Mouse (Mus musculus) C2C12 (cell line): ENCODE data around the gene Rab23. TPM values are rescaled to one million over a fixed set of nuclear protein-coding genes. Genes with fewer than 3 reads are reported as not detected.

Experiments
- H3K27me3 ChIP-seq: one replicate; pipeline ENCODE4 v1.6.1; 2011; ENCODE audit not compliant: control insufficient read depth, insufficient read depth, insufficient read length
- H3K36me3 ChIP-seq: one replicate; pipeline ENCODE4 v1.6.1; 2011; ENCODE audit not compliant: control insufficient read depth, insufficient read depth
- H3K4me3 ChIP-seq: one replicate; pipeline ENCODE4 v1.5.1; 2011; ENCODE audit warnings: mild to moderate bottlenecking, control low read depth; ENCODE audit not compliant: poor library complexity, insufficient read depth, severe bottlenecking
- H3K79me2 ChIP-seq: one replicate; pipeline ENCODE4 v1.6.1; 2011; ENCODE audit not compliant: control insufficient read depth, insufficient read depth
- H3K79me3 ChIP-seq: one replicate; pipeline ENCODE4 v1.6.1; 2011; ENCODE audit warnings: low read depth, control low read depth
- H3ac ChIP-seq: one replicate; pipeline ENCODE3; 2011; ENCODE audit warnings: low read depth; ENCODE audit not compliant: control insufficient read depth, insufficient read length
- CEBPB ChIP-seq: IDR thresholded peaks from one replicate; pipeline ENCODE4 v1.6.1; 2011; ENCODE audit warnings: low read depth, mild to moderate bottlenecking, control low read depth, moderate library complexity
- CTCF ChIP-seq: IDR thresholded peaks from one replicate; pipeline ENCODE4 v1.5.1; 2011; ENCODE audit not compliant: control insufficient read depth, insufficient read depth, insufficient read length
- FOSL1 ChIP-seq: IDR thresholded peaks from one replicate; pipeline ENCODE4 v1.8.0; 2011; ENCODE audit warnings: mild to moderate bottlenecking, low read length; ENCODE audit not compliant: poor library complexity, insufficient read depth, severe bottlenecking
- MAX ChIP-seq: IDR thresholded peaks from one replicate; pipeline ENCODE4 v1.6.1; 2011; ENCODE audit warnings: mild to moderate bottlenecking, control low read depth
- MYOD1 ChIP-seq: IDR thresholded peaks from one replicate; pipeline ENCODE4 v1.6.1; 2011; ENCODE audit warnings: low read depth; ENCODE audit not compliant: control insufficient read depth, insufficient read length
- MYOG ChIP-seq: IDR thresholded peaks from one replicate; pipeline ENCODE4 v1.6.1; 2011; ENCODE audit not compliant: control insufficient read depth, insufficient read length; ENCODE audit errors: extremely low read depth
- USF1 ChIP-seq: IDR thresholded peaks from one replicate; pipeline ENCODE4 v1.6.1; 2011; ENCODE audit warnings: low read depth, mild to moderate bottlenecking, control low read depth, moderate library complexity
- polyA plus RNA-seq: library from polyadenylated mRNA; unstranded; fragments of >200 nt; fragmentation: generic; extraction: Trizol; gene quantifications from one replicate; pipeline ENCODE4 v1.2.1, GENCODE M21; 2012; ENCODE audit warnings: missing spikeins

The Rab23 gene
- polyA plus RNA-seq, 1 experiment: 13.5 TPM

- no peak overlapping the region for H3ac ChIP-seq
- peaks cover 3% of the 10 kb centered on the region for H3K79me3 ChIP-seq
- H3K27me3 ChIP-seq: no peaks in the 10 kb centered on the region
- H3K79me2 ChIP-seq: peaks cover 10% of the 10 kb centered on the region
- H3K4me3 ChIP-seq: no peak overlapping the region
- TF ChIP-seq MYOD1 (peak; percentile 37), USF1 (no peak), CTCF (no peak), MAX (no peak), CEBPB (no peak), FOSL1 (no peak), MYOG (no peak)
- no peaks in the 10 kb centered on the region for H3K36me3 ChIP-seq
Measured at GRCm38 (mm10) chr1:33673158-33673960, 46.3 kb upstream of the Rab23 start.

DNA sequence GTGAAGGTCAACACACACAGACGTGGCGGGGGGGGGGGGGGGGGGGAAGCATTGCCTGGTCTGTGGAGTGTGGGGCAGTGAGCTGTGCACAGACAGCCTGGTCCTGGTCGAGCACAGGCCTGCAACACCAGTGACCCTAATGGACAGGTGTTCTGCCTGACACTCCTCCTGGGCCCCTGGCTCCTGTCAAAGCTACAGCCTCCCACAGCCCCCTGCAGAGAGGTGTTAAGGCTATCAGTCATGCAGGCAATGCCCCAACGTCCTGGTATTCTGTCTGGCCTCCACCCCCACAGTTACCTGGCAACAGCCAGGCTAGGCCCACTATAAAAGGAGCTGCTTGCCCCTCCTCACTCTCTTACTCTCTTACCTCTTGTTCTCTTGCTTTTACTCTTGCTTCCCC, 39.3 kb upstream of the Rab23 start:
- no peaks in the 10 kb centered on the region for H3K79me3 ChIP-seq
- TF ChIP-seq CTCF (no peak), MYOD1 (no peak), MYOG (no peak), FOSL1 (no peak), USF1 (no peak), MAX (no peak), CEBPB (no peak)
- no peak overlapping the region for H3K4me3 ChIP-seq
- H3K36me3 ChIP-seq: no peaks in the 10 kb centered on the region
- no peaks in the 10 kb centered on the region for H3K79me2 ChIP-seq
- no peak overlapping the region for H3ac ChIP-seq
- no peaks in the 10 kb centered on the region for H3K27me3 ChIP-seq

DNA sequence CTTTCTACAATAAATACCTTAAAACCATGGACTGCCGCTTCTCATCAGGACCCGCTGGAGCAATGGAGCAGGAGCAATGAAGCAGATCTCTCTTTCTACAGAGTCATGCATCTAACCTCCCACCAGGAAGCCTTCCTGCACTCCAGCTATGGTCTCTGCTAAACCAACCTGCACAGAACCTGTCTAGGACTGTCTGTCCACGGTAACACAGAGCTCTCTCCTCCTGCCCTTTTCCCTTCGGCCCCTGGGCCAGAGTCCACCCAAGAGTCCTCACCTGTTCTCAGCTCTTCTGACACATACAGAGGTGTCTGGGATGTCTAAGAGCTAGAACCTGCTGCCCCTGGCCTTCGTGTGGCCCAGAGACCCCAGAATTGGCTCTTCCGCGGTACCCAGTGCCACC, 38.8 kb upstream of the Rab23 start:
- no peak for TF ChIP-seq CEBPB
- TF ChIP-seq MAX: no peak
- TF ChIP-seq CTCF: no peak
- TF ChIP-seq MYOG: no peak
- TF ChIP-seq USF1: no peak
- no peak for TF ChIP-seq FOSL1
- Histone ChIP-seq H3K4me3 (no peak overlapping the region), H3K27me3 (no peaks in the 10 kb centered on the region), H3ac (no peak overlapping the region), H3K79me2 (no peaks in the 10 kb centered on the region), H3K36me3 (no peaks in the 10 kb centered on the region), H3K79me3 (no peaks in the 10 kb centered on the region)

DNA sequence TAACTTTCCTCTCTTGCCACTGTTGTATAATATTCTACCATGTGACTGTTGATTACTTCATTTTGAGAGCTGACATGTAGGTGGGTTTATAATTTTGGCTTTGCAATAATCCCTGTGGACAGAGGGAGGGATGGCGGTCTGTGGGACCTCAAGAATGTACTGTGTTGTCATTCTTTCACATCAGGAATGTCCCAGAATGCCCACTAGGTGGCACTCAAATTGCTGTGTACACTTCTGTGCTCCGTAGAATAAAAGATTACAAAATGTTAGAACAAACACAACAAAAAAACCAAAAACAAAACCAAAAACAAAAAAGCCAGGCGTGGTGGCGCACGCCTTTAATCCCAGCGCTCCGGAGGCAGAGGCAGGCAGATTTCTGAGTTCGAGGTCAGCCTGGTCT, 35.2 kb upstream of the Rab23 start:
- Histone ChIP-seq H3K4me3 (no peak overlapping the region), H3K27me3 (no peaks in the 10 kb centered on the region), H3K79me2 (no peaks in the 10 kb centered on the region), H3ac (no peak overlapping the region), H3K79me3 (no peaks in the 10 kb centered on the region), H3K36me3 (no peaks in the 10 kb centered on the region)
- TF ChIP-seq CEBPB (no peak), MYOG (no peak), CTCF (peak; percentile 10), MAX (no peak), USF1 (no peak)

DNA sequence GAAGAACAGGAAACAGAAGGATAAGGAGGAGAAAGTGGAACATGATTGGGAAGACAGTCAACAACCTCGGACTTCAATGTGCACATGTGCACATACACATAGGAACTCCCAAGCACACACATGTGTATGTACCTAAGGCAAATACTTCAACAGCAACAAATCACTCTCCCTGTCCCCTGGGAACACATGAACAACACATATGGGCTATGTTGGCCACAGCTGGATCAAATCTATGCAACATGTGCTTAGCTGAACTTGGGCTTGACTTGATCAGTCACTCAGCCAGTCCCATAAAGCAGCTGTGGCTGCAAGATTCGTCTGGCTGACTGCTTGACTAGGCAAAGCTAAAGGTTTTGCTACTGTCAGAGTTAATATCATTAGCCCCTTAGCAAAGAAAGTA, 30.9 kb upstream of the Rab23 start:
- Histone ChIP-seq H3K79me2 (no peaks in the 10 kb centered on the region), H3ac (no peak overlapping the region), H3K4me3 (no peak overlapping the region), H3K27me3 (no peaks in the 10 kb centered on the region), H3K79me3 (no peaks in the 10 kb centered on the region), H3K36me3 (no peaks in the 10 kb centered on the region)
- TF ChIP-seq MYOG (no peak), MYOD1 (no peak), MAX (no peak), USF1 (no peak), CEBPB (no peak), CTCF (no peak), FOSL1 (no peak)

GRCm38 (mm10) chr1:33689446-33690086, 30.1 kb upstream of the Rab23 start:
- H3K27me3 ChIP-seq: no peaks in the 10 kb centered on the region
- TF ChIP-seq MYOD1: no peak
- no peak for TF ChIP-seq FOSL1
- no peak for TF ChIP-seq CTCF
- TF ChIP-seq USF1: no peak
- no peak for TF ChIP-seq MYOG
- H3K4me3 ChIP-seq: no peak overlapping the region
- H3ac ChIP-seq: no peak overlapping the region
- H3K36me3 ChIP-seq: no peaks in the 10 kb centered on the region
- H3K79me2 ChIP-seq: no peaks in the 10 kb centered on the region
- H3K79me3 ChIP-seq: no peaks in the 10 kb centered on the region
